Comparison of ENCODE assay signal across 29 mouse cellular contexts in the genomic region with DNA sequence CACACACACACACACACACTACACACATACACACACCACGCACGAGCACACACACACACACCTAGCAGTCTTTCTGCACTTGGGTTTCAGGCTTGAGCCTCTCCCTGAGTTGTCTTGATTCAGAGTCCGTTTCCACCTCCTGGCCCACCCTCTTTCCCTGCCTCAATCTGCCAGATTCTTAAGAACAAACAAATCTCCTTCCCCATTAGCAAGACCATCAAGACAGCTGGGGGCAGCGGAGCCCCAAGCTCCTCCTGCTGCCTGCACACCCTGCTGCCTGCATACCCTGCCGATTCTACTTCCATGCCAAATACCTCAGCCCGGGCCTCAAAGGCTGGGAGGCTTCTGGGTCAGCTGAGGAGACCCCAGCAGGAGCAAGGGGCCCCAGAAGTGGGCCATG. TPM values are rescaled to one million over a fixed set of nuclear protein-coding genes. Genes with fewer than 3 reads are reported as not detected.
A peak's percentile ranks its signal among the peaks of the same experiment; 100 is the strongest.
DNase-seq lines count a peak whose midpoint lies in the region; ATAC-seq and TF ChIP-seq lines count a peak whose summit lies in the region.
"Had no signal": no experiment of that assay in that cellular context is flagged by ENCODE, and none has a peak within 500 bp of the region (broad histone marks: within the 10 kb centered on the region; RNA-seq: fewer than 3 reads in every experiment).

No protein-coding gene starts in this region.

- no peak for TF ChIP-seq POLR2A in brain, embryonic 14.5 days (IDR thresholded peaks at IDR 0.05; ENCODE audit: borderline replicate concordance, extremely low read depth, insufficient read depth, insufficient read length, poor library complexity, severe bottlenecking)

- H3K36me3 ChIP-seq in forebrain, embryonic 14.5 days (ENCODE audit: control insufficient read depth, insufficient read depth, low read length): no peaks in the 10 kb centered on the region
- no peaks in the 10 kb centered on the region; the same call in 1 of the 2 replicates for H3K36me3 ChIP-seq in forebrain, embryonic 16.5 days (ENCODE audit: control insufficient read depth, insufficient read depth)
- no peaks in the 10 kb centered on the region for H3K36me3 ChIP-seq in midbrain, embryonic 13.5 days
- H3K36me3 ChIP-seq in midbrain, embryonic 14.5 days (ENCODE audit: control insufficient read depth, insufficient read depth, low read length): no peaks in the 10 kb centered on the region
- H3K36me3 ChIP-seq: embryonic facial prominence, embryonic 12.5 days; heart, embryonic 10.5 days; heart, embryonic 15.5 days; intestine, embryonic 15.5 days; limb, embryonic 12.5 days; lung, embryonic 15.5 days; stomach, embryonic 15.5 days had no signal

- no peak for TF ChIP-seq CTCF in brain, embryonic 14.5 days (IDR thresholded peaks at IDR 0.05; ENCODE audit: borderline replicate concordance, extremely low read depth, insufficient read depth, insufficient read length)

- no peak for DNase-seq in forebrain, embryonic 14.5 days (ENCODE audit: low spot score)
- DNase-seq in midbrain, embryonic 14.5 days: no peak
- peak; percentile 45 for DNase-seq in ES-CJ7 (ENCODE audit: low read depth, low spot score)
- DNase-seq in brain, embryonic 14.5 days (ENCODE audit: low read depth): peak; percentile 66
- no peak for DNase-seq in kidney, postnatal 14 days
- no peak for DNase-seq in layer of hippocampus, postnatal 25 days (ENCODE audit: extremely low spot score in 1 of 2, low spot score in 1 of 2)
- DNase-seq: adrenal gland, adult 2 months; adrenal gland, postnatal 36 days; cerebellum, adult 2 months; cerebellum, postnatal 14 days; gastrocnemius, postnatal 25 days; heart, adult 11 months; kidney, adult 2 months; right cerebral cortex, postnatal 25 days; thymus, adult 18-20 months; thymus, postnatal 25 days had no signal

- no peak overlapping the region for H3K27ac ChIP-seq in forebrain, embryonic 14.5 days (ENCODE audit: low read depth, low read length)
- H3K27ac ChIP-seq in forebrain, embryonic 16.5 days (ENCODE audit: low read length): no peak overlapping the region
- H3K27ac ChIP-seq in midbrain, embryonic 13.5 days: 0 out of 2 replicates have a peak overlapping the region, but pooled peaks have one; percentile 10
- no peak overlapping the region for H3K27ac ChIP-seq in midbrain, embryonic 14.5 days (replicated peaks; ENCODE audit: low read depth, low read length)
- H3K27ac ChIP-seq: embryonic facial prominence, embryonic 12.5 days; heart, embryonic 10.5 days; heart, embryonic 15.5 days; hindbrain, postnatal 0 days; intestine, embryonic 15.5 days; kidney, postnatal 0 days; limb, embryonic 12.5 days; lung, embryonic 15.5 days; stomach, embryonic 15.5 days had no signal

- no peaks in the 10 kb centered on the region for H3K9me3 ChIP-seq in forebrain, embryonic 14.5 days (replicated peaks; ENCODE audit: control insufficient read depth, low read length)
- H3K9me3 ChIP-seq in forebrain, embryonic 16.5 days (ENCODE audit: control insufficient read depth, low read length): no peaks in the 10 kb centered on the region
- no peaks in the 10 kb centered on the region for H3K9me3 ChIP-seq in midbrain, embryonic 13.5 days
- H3K9me3 ChIP-seq in midbrain, embryonic 14.5 days (ENCODE audit: control insufficient read depth, low read length): no peaks in the 10 kb centered on the region
- H3K9me3 ChIP-seq: embryonic facial prominence, embryonic 12.5 days; heart, embryonic 10.5 days; heart, embryonic 15.5 days; intestine, embryonic 15.5 days; limb, embryonic 12.5 days; lung, embryonic 15.5 days; stomach, embryonic 15.5 days had no signal

- H3K27me3 ChIP-seq in forebrain, embryonic 14.5 days (replicated peaks; ENCODE audit: control insufficient read depth, insufficient read depth, low read length): peaks cover 9% of the 10 kb centered on the region; the same call in 1 of the 2 replicates
- peaks cover 2% of the 10 kb centered on the region; the same call in 1 of the 2 replicates for H3K27me3 ChIP-seq in forebrain, embryonic 16.5 days (replicated peaks; ENCODE audit: control insufficient read depth, insufficient read depth, low read length)
- H3K27me3 ChIP-seq in midbrain, embryonic 13.5 days: peaks cover 33% of the 10 kb centered on the region
- no peaks in the 10 kb centered on the region for H3K27me3 ChIP-seq in midbrain, embryonic 14.5 days (ENCODE audit: control insufficient read depth, insufficient read depth, low read length)

- H3K4me2 ChIP-seq in forebrain, embryonic 14.5 days (ENCODE audit: low read length): no peak overlapping the region
- no peak overlapping the region for H3K4me2 ChIP-seq in forebrain, embryonic 16.5 days (ENCODE audit: low read length)
- H3K4me2 ChIP-seq in midbrain, embryonic 13.5 days (replicated peaks): no peak overlapping the region
- no peak overlapping the region for H3K4me2 ChIP-seq in midbrain, embryonic 14.5 days (ENCODE audit: low read length)
- H3K4me2 ChIP-seq: heart, embryonic 15.5 days; intestine, embryonic 15.5 days; liver, embryonic 11.5 days; lung, embryonic 15.5 days; stomach, embryonic 15.5 days had no signal

- 0 out of 2 replicates have a peak overlapping the region, but pooled peaks have one; percentile 25 for H3K9ac ChIP-seq in forebrain, embryonic 14.5 days (ENCODE audit: low read length)
- H3K9ac ChIP-seq in forebrain, embryonic 16.5 days (replicated peaks; ENCODE audit: low read depth, low read length): no peak overlapping the region
- H3K9ac ChIP-seq in midbrain, embryonic 13.5 days (replicated peaks): no peak overlapping the region
- H3K9ac ChIP-seq in midbrain, embryonic 14.5 days (replicated peaks; ENCODE audit: low read length): no peak overlapping the region
- H3K9ac ChIP-seq: embryonic facial prominence, embryonic 12.5 days; heart, embryonic 15.5 days; intestine, embryonic 15.5 days; limb, embryonic 12.5 days; lung, embryonic 15.5 days; stomach, embryonic 15.5 days had no signal

- no peak for ATAC-seq in forebrain, embryonic 14.5 days
- ATAC-seq in forebrain, embryonic 16.5 days: no peak
- ATAC-seq in midbrain, embryonic 13.5 days: no peak
- no peak for ATAC-seq in midbrain, embryonic 14.5 days (ENCODE audit: low FRiP score, low TSS enrichment)
- ATAC-seq: activated CD4-positive, CD25-positive, alpha-beta regulatory T cell, adult 4 months; hindbrain, postnatal 0 days; intestine, embryonic 15.5 days had no signal

- no peak overlapping the region for H3K4me3 ChIP-seq in forebrain, embryonic 14.5 days (ENCODE audit: low read depth, low read length)
- no peak overlapping the region for H3K4me3 ChIP-seq in forebrain, embryonic 16.5 days (replicated peaks; ENCODE audit: low read length)
- H3K4me3 ChIP-seq in midbrain, embryonic 13.5 days (replicated peaks): no peak overlapping the region
- H3K4me3 ChIP-seq in midbrain, embryonic 14.5 days (replicated peaks; ENCODE audit: low read depth, low read length): no peak overlapping the region
- H3K4me3 ChIP-seq: embryonic facial prominence, embryonic 12.5 days; heart, embryonic 10.5 days; heart, embryonic 15.5 days; intestine, embryonic 15.5 days; limb, embryonic 12.5 days; lung, embryonic 15.5 days; stomach, embryonic 15.5 days had no signal

- WGBS in forebrain, embryonic 14.5 days: 28% methylated on average over 6 of the region's 6 CpGs
- WGBS in forebrain, embryonic 16.5 days: 35% methylated on average over 6 of the region's 6 CpGs
- WGBS in midbrain, embryonic 13.5 days: 41% methylated on average over 6 of the region's 6 CpGs
- 45% methylated on average over 6 of the region's 6 CpGs for WGBS in midbrain, embryonic 14.5 days

- H3K4me1 ChIP-seq in forebrain, embryonic 14.5 days (ENCODE audit: control insufficient read depth, insufficient read depth, low read length): peaks cover 15% of the 10 kb centered on the region
- H3K4me1 ChIP-seq in forebrain, embryonic 16.5 days (replicated peaks; ENCODE audit: control insufficient read depth, insufficient read depth, low read length): peaks cover 23% of the 10 kb centered on the region
- peaks cover 33% of the 10 kb centered on the region for H3K4me1 ChIP-seq in midbrain, embryonic 13.5 days (replicated peaks)
- H3K4me1 ChIP-seq in midbrain, embryonic 14.5 days (ENCODE audit: control insufficient read depth, insufficient read depth, low read length): peaks cover 22% of the 10 kb centered on the region; the same call in 1 of the 2 replicates

RNA-seq across cellular contexts. Expression of a gene that starts 27.7 kb away (rescaled TPM):
- polyA plus RNA-seq in forebrain, embryonic 14.5 days (2014; fragmentation: Nextera tagmentation; extraction: Ambion mirVana): 739 and 915 TPM in 2 replicates
- polyA plus RNA-seq in forebrain, embryonic 16.5 days (2015; fragmentation: Nextera tagmentation; extraction: Ambion mirVana): 637 and 697 TPM in 2 replicates
- polyA plus RNA-seq in midbrain, embryonic 13.5 days (2015; fragmentation: Nextera tagmentation; extraction: Ambion mirVana): 826 and 835 TPM in 2 replicates
- polyA plus RNA-seq in midbrain, embryonic 14.5 days (2014; fragmentation: Nextera tagmentation; extraction: Ambion mirVana): 707 and 859 TPM in 2 replicates
- polyA plus RNA-seq in brain, embryonic 14.5 days (2012; rRNA removed): 1,736 and 1,742 TPM in 2 replicates
- total RNA-seq in layer of hippocampus, postnatal 25 days (2021): 100 to 1,000 TPM; 761 to 890 TPM

RNA-seq across cellular contexts. Expression of a gene that starts 34.6 kb away (rescaled TPM):
- 24.0 and 25.2 TPM in 2 replicates for polyA plus RNA-seq in forebrain, embryonic 14.5 days (2014; fragmentation: Nextera tagmentation; extraction: Ambion mirVana)
- 25.1 and 27.5 TPM in 2 replicates for polyA plus RNA-seq in forebrain, embryonic 16.5 days (2015; fragmentation: Nextera tagmentation; extraction: Ambion mirVana)
- 24.2 and 24.6 TPM in 2 replicates for polyA plus RNA-seq in midbrain, embryonic 13.5 days (2015; fragmentation: Nextera tagmentation; extraction: Ambion mirVana)
- polyA plus RNA-seq in midbrain, embryonic 14.5 days (2014; fragmentation: Nextera tagmentation; extraction: Ambion mirVana): 25.2 and 31.0 TPM in 2 replicates
- polyA plus RNA-seq in brain, embryonic 14.5 days (2012; rRNA removed): 17.8 and 25.4 TPM in 2 replicates
- 10 to 100 TPM; 28.8 to 34.0 TPM for total RNA-seq in layer of hippocampus, postnatal 25 days (2021)

Comparison
In these comparisons a context has a peak if more than half of its experiments do, and no peak if none do; other contexts are left out.
1. DNase-seq: peak in ES-CJ7 (single experiment) and brain, embryonic 14.5 days (single experiment); none in forebrain, embryonic 14.5 days (single experiment), midbrain, embryonic 14.5 days (single experiment), kidney, postnatal 14 days (single experiment) and layer of hippocampus, postnatal 25 days (0 of 2).